Mouse (Mus musculus) intestine, embryonic 14.5 days (tissue): ENCODE results near the gene Fgfr2. TPM values are rescaled to one million over a fixed set of nuclear protein-coding genes. Genes with fewer than 3 reads are reported as not detected.

ENCODE experiments used
- ATAC-seq: fragments of 200-750 bp; cut with Nextera tagmentation; replicated peaks from 2 replicates; pipeline ENCODE4 v1.8.0; 2017; ENCODE audit warnings: low read depth, moderate number of reproducible peaks, moderate TSS enrichment, moderate library complexity; ENCODE audit not compliant: low FRiP score, low TSS enrichment
- DNase-seq: peaks from one replicate; pipeline ENCODE4 v3.0.0-alpha.2; 2018; ENCODE audit warnings: low spot score
- H3K27ac ChIP-seq: fragments of 300-500 bp; sonication (generic); 2 replicates; pipeline ENCODE4 v1.5.1; 2014; ENCODE audit warnings: low read depth, mild to moderate bottlenecking, control low read depth
- H3K27me3 ChIP-seq: fragments of 300-500 bp; sonication (generic); replicated peaks from 2 replicates; pipeline ENCODE4 v1.6.1; 2014; ENCODE audit warnings: low read length, control low read depth; ENCODE audit not compliant: control insufficient read depth, insufficient read depth
- H3K36me3 ChIP-seq: fragments of 300-500 bp; sonication (generic); 2 replicates; pipeline ENCODE4 v1.6.1; 2014; ENCODE audit warnings: low read length, control low read depth; ENCODE audit not compliant: control insufficient read depth, insufficient read depth
- H3K4me1 ChIP-seq: fragments of 300-500 bp; sonication (generic); replicated peaks from 2 replicates; pipeline ENCODE4 v1.6.1; 2014; ENCODE audit warnings: low read length, control low read depth, mixed read lengths; ENCODE audit not compliant: control insufficient read depth, insufficient read depth
- H3K4me2 ChIP-seq: fragments of 300-500 bp; sonication (generic); 2 replicates; pipeline ENCODE4 v1.6.1; 2014; ENCODE audit warnings: low read length
- H3K4me3 ChIP-seq: fragments of 300-500 bp; sonication (generic); 2 replicates; pipeline ENCODE4 v1.5.1; 2014; ENCODE audit warnings: low read depth, low read length, control low read depth, mixed read lengths
- H3K9ac ChIP-seq: fragments of 300-500 bp; sonication (generic); 2 replicates; pipeline ENCODE4 v1.6.1; 2014; ENCODE audit warnings: mild to moderate bottlenecking, low read length
- H3K9me3 ChIP-seq: fragments of 300-500 bp; sonication (generic); 2 replicates; pipeline ENCODE4 v1.6.1; 2016; ENCODE audit warnings: low read length, control low read depth; ENCODE audit not compliant: control insufficient read depth
- WGBS: fragments of 180-500 bp; shearing (Covaris S2); extraction: QIAGEN DNeasy Blood & Tissue Kit; methylation state at CpG from one replicate; pipeline ENCODE4 v1.1.7; 2014; 5-methylcytosine and 5-hydroxymethylcytosine counted together
- polyA plus RNA-seq: library from polyadenylated mRNA; unstranded; fragments of >200 nt; fragmentation: Nextera tagmentation; extraction: Ambion mirVana; gene quantifications from 2 replicates; pipeline ENCODE4 v1.2.1, GENCODE M21; 2014

Fgfr2 gene
- polyA plus RNA-seq, 1 experiment from 2014 or later, result 105 TPM

- Histone ChIP-seq H3K9me3 (no peaks in the 10 kb centered on the region), H3K36me3 (0 out of 2 replicates have a peak, but pooled peaks cover 5% of the 10 kb centered on the region), H3K27me3 (no peaks in the 10 kb centered on the region), H3K4me1 (0 out of 2 replicates have a peak, but pooled peaks cover 4% of the 10 kb centered on the region), H3K4me2 (no peak overlapping the region), H3K27ac (no peak overlapping the region), H3K4me3 (no peak overlapping the region), H3K9ac (no peak overlapping the region)
- DNase-seq (no peak), ATAC-seq (no peak)
- 90% methylated on average over 5 of the region's 5 CpGs for WGBS
Measured at GRCm38 (mm10) chr7:132890201-132890600, 232.9 kb downstream of the Fgfr2 start.

- H3K4me3 ChIP-seq, result no peak overlapping the region
- 0 out of 2 replicates have a peak, but pooled peaks cover 4% of the 10 kb centered on the region for H3K4me1 ChIP-seq
- no peak for DNase-seq
- ATAC-seq, result no peak
- no peaks in the 10 kb centered on the region for H3K9me3 ChIP-seq
- no peak overlapping the region for H3K9ac ChIP-seq
- H3K27me3 ChIP-seq, result no peaks in the 10 kb centered on the region
- 0 out of 2 replicates have a peak, but pooled peaks cover 10% of the 10 kb centered on the region for H3K36me3 ChIP-seq
- no peak overlapping the region for H3K27ac ChIP-seq
- no peak overlapping the region for H3K4me2 ChIP-seq
- 94% methylated on average over 8 of the region's 8 CpGs for WGBS
Measured at GRCm38 (mm10) chr7:132889691-132890090, 233.5 kb downstream of the Fgfr2 start.

GRCm38 (mm10) chr7:132888518-132889249 is 234.5 kb downstream of the Fgfr2 start:
- H3K36me3 ChIP-seq, result peaks cover 20% of the 10 kb centered on the region
- H3K27me3 ChIP-seq, result no peaks in the 10 kb centered on the region
- 0 out of 2 replicates have a peak, but pooled peaks cover 4% of the 10 kb centered on the region for H3K4me1 ChIP-seq
- H3K9ac ChIP-seq, result no peak overlapping the region
- H3K4me2 ChIP-seq, result no peak overlapping the region
- WGBS, result 69% methylated on average over 4 of the region's 4 CpGs
- H3K4me3 ChIP-seq, result no peak overlapping the region
- no peaks in the 10 kb centered on the region for H3K9me3 ChIP-seq
- H3K27ac ChIP-seq, result no peak overlapping the region
- DNase-seq (no peak), ATAC-seq (no peak)

GRCm38 (mm10) chr7:132888052-132888451 is 235.1 kb downstream of the Fgfr2 start:
- DNase-seq, result no peak
- Histone ChIP-seq H3K9me3 (no peaks in the 10 kb centered on the region), H3K4me1 (0 out of 2 replicates have a peak, but pooled peaks cover 4% of the 10 kb centered on the region), H3K9ac (no peak overlapping the region), H3K27me3 (no peaks in the 10 kb centered on the region), H3K4me2 (no peak overlapping the region), H3K4me3 (no peak overlapping the region), H3K36me3 (peaks cover 26% of the 10 kb centered on the region), H3K27ac (no peak overlapping the region)
- 57% methylated on average over 3 of the region's 3 CpGs for WGBS
- no peak for ATAC-seq

GRCm38 (mm10) chr7:132887019-132887804 is 235.9 kb downstream of the Fgfr2 start:
- Histone ChIP-seq H3K4me1 (0 out of 2 replicates have a peak, but pooled peaks cover 4% of the 10 kb centered on the region), H3K27ac (no peak overlapping the region), H3K4me2 (no peak overlapping the region), H3K4me3 (no peak overlapping the region), H3K9ac (no peak overlapping the region), H3K27me3 (no peaks in the 10 kb centered on the region), H3K36me3 (peaks cover 32% of the 10 kb centered on the region), H3K9me3 (no peaks in the 10 kb centered on the region)
- ATAC-seq (no peak), DNase-seq (no peak)
- WGBS, result 48% methylated on average over 7 of the region's 7 CpGs

GRCm38 (mm10) chr7:132884031-132884430 is 239.1 kb downstream of the Fgfr2 start:
- Histone ChIP-seq H3K27ac (no peak overlapping the region), H3K36me3 (peaks cover 63% of the 10 kb centered on the region), H3K9ac (no peak overlapping the region), H3K4me3 (no peak overlapping the region), H3K9me3 (no peaks in the 10 kb centered on the region), H3K27me3 (no peaks in the 10 kb centered on the region), H3K4me2 (no peak overlapping the region), H3K4me1 (0 out of 2 replicates have a peak, but pooled peaks cover 4% of the 10 kb centered on the region)
- 90% methylated on average over 7 of the region's 7 CpGs for WGBS
- ATAC-seq (no peak), DNase-seq (no peak)

GRCm38 (mm10) chr7:132882343-132882742 is 240.8 kb downstream of the Fgfr2 start:
- Histone ChIP-seq H3K9me3 (no peaks in the 10 kb centered on the region), H3K4me2 (no peak overlapping the region), H3K9ac (no peak overlapping the region), H3K4me1 (0 out of 2 replicates have a peak, but pooled peaks cover 4% of the 10 kb centered on the region), H3K27me3 (no peaks in the 10 kb centered on the region), H3K36me3 (peaks cover 78% of the 10 kb centered on the region), H3K4me3 (no peak overlapping the region), H3K27ac (no peak overlapping the region)
- no peak for DNase-seq
- 85% methylated on average over 2 of the region's 2 CpGs for WGBS
- no peak for ATAC-seq

- no peaks in the 10 kb centered on the region for H3K9me3 ChIP-seq
- H3K9ac ChIP-seq, result no peak overlapping the region
- H3K4me1 ChIP-seq, result no peaks in the 10 kb centered on the region
- WGBS, result 79% methylated on average over 1 of the region's 1 CpGs
- H3K4me3 ChIP-seq, result no peak overlapping the region
- H3K4me2 ChIP-seq, result no peak overlapping the region
- peaks cover 94% of the 10 kb centered on the region for H3K36me3 ChIP-seq
- H3K27ac ChIP-seq, result no peak overlapping the region
- no peak for ATAC-seq
- no peak for DNase-seq
- no peaks in the 10 kb centered on the region for H3K27me3 ChIP-seq
Measured at GRCm38 (mm10) chr7:132880276-132880675, 242.9 kb downstream of the Fgfr2 start.
